Mouse (Mus musculus): Measurements from ENCODE around the gene Ggct. TPM values are rescaled to one million over a fixed set of nuclear protein-coding genes. Genes with fewer than 3 reads are reported as not detected.

Ggct gene
- 1 to 10 TPM; 7.3 to 8.0 TPM for total RNA-seq (2021)
- long read RNA-seq, experiment 1, partial matches to known transcripts = 1 of 4 reads
- long read RNA-seq, experiment 1, other reads (novel, unspliced or antisense) = 0 of 4 reads
- long read RNA-seq, experiment 2, partial matches to known transcripts = 0 of 2 reads
- long read RNA-seq, experiment 2, other reads (novel, unspliced or antisense) = 0 of 2 reads

- peak; percentile 96 for DNase-seq
- intact Hi-C loops (cut with DNase I; ENCODE audit: low total_unique reads) = loop anchor here (5.0 kb wide), 1 partner anchor 70 kb away; no protein-coding TSS in a partner anchor
These were observed at the start of gene Ggct for GRCm38 (mm10) chr6:54992734-54993260. Gene Ggct, minus strand, starts transcription at chr6:54992950.

- no peak for DNase-seq
- intact Hi-C loops (cut with DNase I; ENCODE audit: low total_unique reads) = no loop called here
These were observed 47.3 kb upstream of the Ggct start for GRCm38 (mm10) chr6:55040031-55040430.

GRCm38 (mm10) chr6:55039446-55039783 is 46.7 kb upstream of the Ggct start:
- no peak for DNase-seq
- intact Hi-C loops (cut with DNase I; ENCODE audit: low total_unique reads) = no loop called here

- intact Hi-C loops (cut with DNase I; ENCODE audit: low total_unique reads) = no loop called here
- DNase-seq = no peak
These were observed 46.1 kb upstream of the Ggct start for GRCm38 (mm10) chr6:55038671-55039445.

GRCm38 (mm10) chr6:55037799-55038670 is 45.3 kb upstream of the Ggct start, which contains the start of gene Gars:
Gene Gars, plus strand, starts transcription at chr6:55038007.
- intact Hi-C loops (cut with DNase I; ENCODE audit: low total_unique reads) = no loop called here
- DNase-seq = peak; percentile 88

GRCm38 (mm10) chr6:55036731-55037130 is 44.0 kb upstream of the Ggct start:
- intact Hi-C loops (cut with DNase I; ENCODE audit: low total_unique reads) = no loop called here
- no peak for DNase-seq

- intact Hi-C loops (cut with DNase I; ENCODE audit: low total_unique reads) = no loop called here
- DNase-seq = no peak
These were observed 34.9 kb upstream of the Ggct start for GRCm38 (mm10) chr6:55027642-55028041.

- no peak for DNase-seq
- intact Hi-C loops (cut with DNase I; ENCODE audit: low total_unique reads) = no loop called here
These were observed 29.1 kb upstream of the Ggct start for GRCm38 (mm10) chr6:55021806-55022205.

GRCm38 (mm10) chr6:55018417-55018816 is 25.7 kb upstream of the Ggct start:
- intact Hi-C loops (cut with DNase I; ENCODE audit: low total_unique reads) = loop anchor here (5.0 kb wide), 1 partner anchor 149 kb away; no protein-coding TSS in a partner anchor
- no peak for DNase-seq

GRCm38 (mm10) chr6:55016710-55017583 is 24.2 kb upstream of the Ggct start:
- DNase-seq = peak; percentile 58
- intact Hi-C loops (cut with DNase I; ENCODE audit: low total_unique reads) = loop anchor here (5.0 kb wide), 1 partner anchor 150 kb away; no protein-coding TSS in a partner anchor

- intact Hi-C loops (cut with DNase I; ENCODE audit: low total_unique reads) = loop anchor here (5.0 kb wide), 1 partner anchor 151 kb away; no protein-coding TSS in a partner anchor
- no peak for DNase-seq
These were observed 23.5 kb upstream of the Ggct start for GRCm38 (mm10) chr6:55016236-55016635.

GRCm38 (mm10) chr6:55014184-55014583 is 21.4 kb upstream of the Ggct start:
- DNase-seq = no peak
- intact Hi-C loops (cut with DNase I; ENCODE audit: low total_unique reads) = loop anchor here (5.0 kb wide), 1 partner anchor 92 kb away; no protein-coding TSS in a partner anchor

- intact Hi-C loops (cut with DNase I; ENCODE audit: low total_unique reads) = loop anchor here (5.0 kb wide), 1 partner anchor 90 kb away; no protein-coding TSS in a partner anchor
These were observed 19.8 kb upstream of the Ggct start for GRCm38 (mm10) chr6:55012516-55012915.

GRCm38 (mm10) chr6:55010330-55011091 is 17.8 kb upstream of the Ggct start:
- intact Hi-C loops (cut with DNase I; ENCODE audit: low total_unique reads) = loop anchor here (5.0 kb wide), 1 partner anchor 88 kb away; no protein-coding TSS in a partner anchor
- DNase-seq = no peak

More at GRCm38 (mm10) chr6:55012516-55012915, 19.8 kb upstream of the Ggct start:
- no peak for DNase-seq

- DNase-seq = no peak
- intact Hi-C loops (cut with DNase I; ENCODE audit: low total_unique reads) = loop anchor here (5.0 to 10.0 kb wide), 2 partner anchors 87 to 305 kb away; no protein-coding TSS in a partner anchor
These were observed 16.9 kb upstream of the Ggct start for GRCm38 (mm10) chr6:55009391-55010230.

GRCm38 (mm10) chr6:55008401-55008800 is 15.7 kb upstream of the Ggct start:
- DNase-seq = no peak
- intact Hi-C loops (cut with DNase I; ENCODE audit: low total_unique reads) = loop anchor here (10.0 kb wide), 1 partner anchor 304 kb away; no protein-coding TSS in a partner anchor

GRCm38 (mm10) chr6:55003559-55003958 is 10.8 kb upstream of the Ggct start:
- no peak for DNase-seq
- intact Hi-C loops (cut with DNase I; ENCODE audit: low total_unique reads) = loop anchor here (10.0 kb wide), 1 partner anchor 299 kb away; no protein-coding TSS in a partner anchor
